Mouse (Mus musculus): ENCODE results near the gene Atrnl1. TPM values are rescaled to one million over a fixed set of nuclear protein-coding genes. Genes with fewer than 3 reads are reported as not detected.

Gene Atrnl1
- polyA plus RNA-seq, 1 experiment from 2014 or later: 7.6 TPM

GRCm38 (mm10) chr19:58080168-58080567, 469.3 kb downstream of the Atrnl1 start:
- DNase-seq (ENCODE audit: low spot score) (no peak), ATAC-seq (ENCODE audit: insufficient read depth, low FRiP score, low TSS enrichment) (no peak)
- no peaks in the 10 kb centered on the region for H3K36me3 ChIP-seq (ENCODE audit: control insufficient read depth, insufficient read depth, low read length)
- H3K4me2 ChIP-seq (ENCODE audit: low read depth): no peak overlapping the region
- no peak overlapping the region for H3K4me3 ChIP-seq (ENCODE audit: low read depth, low read length)
- no peak overlapping the region for H3K9ac ChIP-seq (ENCODE audit: low read length)
- WGBS: 97% methylated on average over 6 of the region's 6 CpGs
- no peaks in the 10 kb centered on the region for H3K9me3 ChIP-seq (ENCODE audit: control insufficient read depth, low read length)
- H3K27me3 ChIP-seq (ENCODE audit: control insufficient read depth, insufficient read depth, low read length): no peaks in the 10 kb centered on the region
- no peak overlapping the region for H3K27ac ChIP-seq (ENCODE audit: low read depth, low read length)
- no peaks in the 10 kb centered on the region for H3K4me1 ChIP-seq (ENCODE audit: control insufficient read depth, insufficient read depth, low read length)

GRCm38 (mm10) chr19:58082751-58083150, 471.9 kb downstream of the Atrnl1 start:
- ATAC-seq (ENCODE audit: insufficient read depth, low FRiP score, low TSS enrichment) (no peak), DNase-seq (ENCODE audit: low spot score) (no peak)
- H3K27me3 ChIP-seq (ENCODE audit: control insufficient read depth, insufficient read depth, low read length): no peaks in the 10 kb centered on the region
- H3K4me3 ChIP-seq (ENCODE audit: low read depth, low read length): no peak overlapping the region
- H3K4me1 ChIP-seq (ENCODE audit: control insufficient read depth, insufficient read depth, low read length): no peaks in the 10 kb centered on the region
- WGBS: 97% methylated on average over 19 of the region's 19 CpGs
- H3K4me2 ChIP-seq (ENCODE audit: low read depth): no peak overlapping the region
- no peak overlapping the region for H3K27ac ChIP-seq (ENCODE audit: low read depth, low read length)
- H3K36me3 ChIP-seq (ENCODE audit: control insufficient read depth, insufficient read depth, low read length): no peaks in the 10 kb centered on the region
- H3K9me3 ChIP-seq (ENCODE audit: control insufficient read depth, low read length): no peaks in the 10 kb centered on the region
- no peak overlapping the region for H3K9ac ChIP-seq (ENCODE audit: low read length)

GRCm38 (mm10) chr19:58084826-58085225, 474.0 kb downstream of the Atrnl1 start:
- H3K4me2 ChIP-seq (ENCODE audit: low read depth): no peak overlapping the region
- no peaks in the 10 kb centered on the region for H3K4me1 ChIP-seq (ENCODE audit: control insufficient read depth, insufficient read depth, low read length)
- H3K9me3 ChIP-seq (ENCODE audit: control insufficient read depth, low read length): no peaks in the 10 kb centered on the region
- H3K4me3 ChIP-seq (ENCODE audit: low read depth, low read length): no peak overlapping the region
- H3K9ac ChIP-seq (ENCODE audit: low read length): no peak overlapping the region
- H3K27ac ChIP-seq (ENCODE audit: low read depth, low read length): no peak overlapping the region
- DNase-seq (ENCODE audit: low spot score): no peak
- no peaks in the 10 kb centered on the region for H3K27me3 ChIP-seq (ENCODE audit: control insufficient read depth, insufficient read depth, low read length)
- 85% methylated on average over 14 of the region's 14 CpGs for WGBS
- no peaks in the 10 kb centered on the region for H3K36me3 ChIP-seq (ENCODE audit: control insufficient read depth, insufficient read depth, low read length)
- no peak for ATAC-seq (ENCODE audit: insufficient read depth, low FRiP score, low TSS enrichment)

DNA sequence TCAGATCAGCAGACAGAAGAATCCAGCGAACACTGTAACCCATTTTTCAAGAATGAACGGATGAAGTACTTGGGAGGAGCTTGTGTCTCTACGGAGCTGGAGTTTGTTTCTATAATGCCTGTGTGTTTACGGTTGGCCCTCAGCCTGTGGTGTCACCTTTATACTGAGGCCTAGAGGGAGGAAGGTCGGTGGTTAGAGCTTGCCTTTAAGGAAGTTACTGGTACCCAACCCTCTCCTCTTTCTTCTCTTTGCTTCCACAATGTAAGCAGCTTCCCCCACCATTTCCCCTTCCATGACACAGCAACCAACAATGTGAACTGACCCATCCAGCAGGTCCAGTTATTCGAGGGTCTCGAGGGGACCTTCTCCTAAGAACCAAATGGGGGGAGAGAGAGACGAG, 475.9 kb downstream of the Atrnl1 start:
- Histone ChIP-seq H3K27ac (ENCODE audit: low read depth, low read length) (no peak overlapping the region), H3K9me3 (ENCODE audit: control insufficient read depth, low read length) (no peaks in the 10 kb centered on the region), H3K4me3 (ENCODE audit: low read depth, low read length) (no peak overlapping the region), H3K36me3 (ENCODE audit: control insufficient read depth, insufficient read depth, low read length) (no peaks in the 10 kb centered on the region), H3K4me1 (ENCODE audit: control insufficient read depth, insufficient read depth, low read length) (no peaks in the 10 kb centered on the region), H3K9ac (ENCODE audit: low read length) (no peak overlapping the region), H3K4me2 (ENCODE audit: low read depth) (no peak overlapping the region), H3K27me3 (ENCODE audit: control insufficient read depth, insufficient read depth, low read length) (no peaks in the 10 kb centered on the region)
- DNase-seq (ENCODE audit: low spot score) (no peak), ATAC-seq (ENCODE audit: insufficient read depth, low FRiP score, low TSS enrichment) (no peak)
- WGBS: 91% methylated on average over 8 of the region's 8 CpGs

GRCm38 (mm10) chr19:58087901-58088300, 477.1 kb downstream of the Atrnl1 start:
- Histone ChIP-seq H3K36me3 (ENCODE audit: control insufficient read depth, insufficient read depth, low read length) (no peaks in the 10 kb centered on the region), H3K27me3 (ENCODE audit: control insufficient read depth, insufficient read depth, low read length) (no peaks in the 10 kb centered on the region), H3K4me3 (ENCODE audit: low read depth, low read length) (no peak overlapping the region), H3K9me3 (ENCODE audit: control insufficient read depth, low read length) (no peaks in the 10 kb centered on the region), H3K9ac (ENCODE audit: low read length) (no peak overlapping the region), H3K4me2 (ENCODE audit: low read depth) (no peak overlapping the region), H3K4me1 (ENCODE audit: control insufficient read depth, insufficient read depth, low read length) (no peaks in the 10 kb centered on the region), H3K27ac (ENCODE audit: low read depth, low read length) (no peak overlapping the region)
- 73% methylated on average over 1 of the region's 1 CpGs for WGBS
- ATAC-seq (ENCODE audit: insufficient read depth, low FRiP score, low TSS enrichment) (no peak), DNase-seq (ENCODE audit: low spot score) (no peak)

DNA sequence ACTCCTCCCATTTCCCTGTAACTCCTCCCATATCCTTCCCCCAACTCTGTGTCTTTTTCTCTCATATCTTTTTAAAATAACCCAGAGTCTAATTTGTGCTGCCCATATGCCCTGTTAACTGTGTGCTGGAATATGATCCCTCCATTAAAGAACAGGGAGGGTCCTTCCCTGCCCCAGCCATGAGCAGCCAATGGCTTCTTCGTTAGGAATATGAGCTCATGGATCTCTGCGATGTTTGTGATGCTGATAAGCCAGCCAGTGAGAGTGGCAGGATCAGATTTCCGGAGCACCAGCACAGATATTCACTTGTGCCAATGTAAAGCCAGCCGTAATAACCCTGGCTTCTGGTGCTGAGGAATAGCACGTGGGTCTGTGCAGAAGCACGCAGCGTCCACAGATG, 477.6 kb downstream of the Atrnl1 start:
- no peaks in the 10 kb centered on the region for H3K9me3 ChIP-seq (ENCODE audit: control insufficient read depth, low read length)
- H3K4me3 ChIP-seq (ENCODE audit: low read depth, low read length): no peak overlapping the region
- 71% methylated on average over 7 of the region's 7 CpGs for WGBS
- H3K4me1 ChIP-seq (ENCODE audit: control insufficient read depth, insufficient read depth, low read length): no peaks in the 10 kb centered on the region
- no peak overlapping the region for H3K27ac ChIP-seq (ENCODE audit: low read depth, low read length)
- DNase-seq (ENCODE audit: low spot score) (no peak), ATAC-seq (ENCODE audit: insufficient read depth, low FRiP score, low TSS enrichment) (no peak)
- H3K27me3 ChIP-seq (ENCODE audit: control insufficient read depth, insufficient read depth, low read length): no peaks in the 10 kb centered on the region
- no peaks in the 10 kb centered on the region for H3K36me3 ChIP-seq (ENCODE audit: control insufficient read depth, insufficient read depth, low read length)
- no peak overlapping the region for H3K9ac ChIP-seq (ENCODE audit: low read length)
- no peak overlapping the region for H3K4me2 ChIP-seq (ENCODE audit: low read depth)

DNA sequence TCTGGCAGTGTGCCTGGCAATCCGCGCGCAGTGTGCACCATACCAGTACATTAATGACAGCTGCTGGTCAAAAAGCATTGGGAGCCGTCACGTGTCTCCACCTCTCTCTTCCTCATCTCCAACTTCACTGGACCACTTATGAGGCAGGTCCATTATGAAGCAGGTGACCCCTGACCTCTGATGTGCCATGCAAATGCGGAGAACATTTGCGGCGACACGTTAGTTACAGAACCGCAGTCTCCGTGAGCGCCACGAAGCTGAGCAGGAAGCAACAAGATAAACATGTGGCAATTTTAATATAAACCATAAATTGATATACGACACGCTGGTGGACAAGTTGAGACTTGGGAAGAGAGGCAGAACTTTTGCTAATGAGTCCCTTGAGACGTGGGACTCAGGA, 481.1 kb downstream of the Atrnl1 start:
- Histone ChIP-seq H3K9ac (ENCODE audit: low read length) (no peak overlapping the region), H3K27me3 (ENCODE audit: control insufficient read depth, insufficient read depth, low read length) (no peaks in the 10 kb centered on the region), H3K36me3 (ENCODE audit: control insufficient read depth, insufficient read depth, low read length) (no peaks in the 10 kb centered on the region), H3K27ac (ENCODE audit: low read depth, low read length) (no peak overlapping the region), H3K4me1 (ENCODE audit: control insufficient read depth, insufficient read depth, low read length) (no peaks in the 10 kb centered on the region), H3K4me2 (ENCODE audit: low read depth) (no peak overlapping the region), H3K9me3 (ENCODE audit: control insufficient read depth, low read length) (no peaks in the 10 kb centered on the region), H3K4me3 (ENCODE audit: low read depth, low read length) (no peak overlapping the region)
- DNase-seq (ENCODE audit: low spot score) (no peak), ATAC-seq (ENCODE audit: insufficient read depth, low FRiP score, low TSS enrichment) (no peak)
- 94% methylated on average over 16 of the region's 16 CpGs for WGBS

DNA sequence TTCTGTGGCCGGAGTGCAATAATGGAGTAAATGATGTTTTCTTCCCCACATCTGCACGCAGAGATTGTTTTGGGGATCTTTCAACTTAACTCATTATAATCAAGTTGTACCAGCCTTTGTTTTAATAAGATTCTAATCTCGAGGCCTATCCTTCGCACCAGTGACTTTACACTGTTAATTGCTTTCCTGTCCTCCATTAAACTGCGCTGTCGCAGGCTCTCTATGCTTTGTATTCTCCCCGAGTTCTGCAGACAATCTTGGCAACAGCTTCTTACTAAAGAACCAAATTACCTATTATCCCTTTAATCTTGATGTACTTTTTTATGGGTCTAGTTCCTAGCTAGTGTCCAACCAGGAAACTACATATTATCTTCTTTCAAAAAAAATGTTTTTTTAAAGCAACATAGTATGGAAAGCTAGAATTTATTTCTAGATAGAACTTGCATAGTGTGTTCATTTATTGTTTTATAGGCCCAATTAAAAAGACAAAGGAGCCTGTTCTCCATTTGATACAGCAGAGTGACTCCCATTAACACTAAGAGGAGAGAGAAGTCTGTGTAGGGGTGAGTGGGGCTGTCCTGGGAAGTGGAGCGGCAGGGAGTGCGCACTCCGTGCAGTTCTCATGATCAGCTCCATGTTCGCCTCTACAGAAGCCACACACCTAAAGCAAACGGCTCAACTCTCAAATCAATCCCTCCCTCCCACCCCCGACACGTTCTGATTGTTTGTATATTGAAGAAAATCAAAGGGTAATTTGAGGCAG, 484.1 kb downstream of the Atrnl1 start:
- Histone ChIP-seq H3K9ac (ENCODE audit: low read length) (no peak overlapping the region), H3K4me3 (ENCODE audit: low read depth, low read length) (no peak overlapping the region), H3K27me3 (ENCODE audit: control insufficient read depth, insufficient read depth, low read length) (no peaks in the 10 kb centered on the region), H3K27ac (ENCODE audit: low read depth, low read length) (no peak overlapping the region), H3K4me1 (ENCODE audit: control insufficient read depth, insufficient read depth, low read length) (no peaks in the 10 kb centered on the region), H3K36me3 (ENCODE audit: control insufficient read depth, insufficient read depth, low read length) (no peaks in the 10 kb centered on the region), H3K9me3 (ENCODE audit: control insufficient read depth, low read length) (no peaks in the 10 kb centered on the region), H3K4me2 (ENCODE audit: low read depth) (no peak overlapping the region)
- ATAC-seq (ENCODE audit: insufficient read depth, low FRiP score, low TSS enrichment) (no peak), DNase-seq (ENCODE audit: low spot score) (no peak)
- WGBS: 27% methylated on average over 14 of the region's 14 CpGs

- Histone ChIP-seq H3K4me1 (ENCODE audit: control insufficient read depth, insufficient read depth, low read length) (no peaks in the 10 kb centered on the region), H3K4me2 (ENCODE audit: low read depth) (no peak overlapping the region), H3K9ac (ENCODE audit: low read length) (no peak overlapping the region), H3K27ac (ENCODE audit: low read depth, low read length) (no peak overlapping the region), H3K36me3 (ENCODE audit: control insufficient read depth, insufficient read depth, low read length) (no peaks in the 10 kb centered on the region), H3K4me3 (ENCODE audit: low read depth, low read length) (no peak overlapping the region), H3K27me3 (ENCODE audit: control insufficient read depth, insufficient read depth, low read length) (no peaks in the 10 kb centered on the region), H3K9me3 (ENCODE audit: control insufficient read depth, low read length) (no peaks in the 10 kb centered on the region)
- DNase-seq (ENCODE audit: low spot score): no peak
- no peak for ATAC-seq (ENCODE audit: insufficient read depth, low FRiP score, low TSS enrichment)
- WGBS: 66% methylated on average over 7 of the region's 7 CpGs
These were observed 484.9 kb downstream of the Atrnl1 start for GRCm38 (mm10) chr19:58095776-58096175.

All from neural tube, embryonic 11.5 days (tissue).